Mouse (Mus musculus): ENCODE measurements around the gene Ipo5. TPM values are rescaled to one million over a fixed set of nuclear protein-coding genes. Genes with fewer than 3 reads are reported as not detected.

The Ipo5 gene
- polyA plus RNA-seq, 1 experiment = 89.4 TPM

DNA sequence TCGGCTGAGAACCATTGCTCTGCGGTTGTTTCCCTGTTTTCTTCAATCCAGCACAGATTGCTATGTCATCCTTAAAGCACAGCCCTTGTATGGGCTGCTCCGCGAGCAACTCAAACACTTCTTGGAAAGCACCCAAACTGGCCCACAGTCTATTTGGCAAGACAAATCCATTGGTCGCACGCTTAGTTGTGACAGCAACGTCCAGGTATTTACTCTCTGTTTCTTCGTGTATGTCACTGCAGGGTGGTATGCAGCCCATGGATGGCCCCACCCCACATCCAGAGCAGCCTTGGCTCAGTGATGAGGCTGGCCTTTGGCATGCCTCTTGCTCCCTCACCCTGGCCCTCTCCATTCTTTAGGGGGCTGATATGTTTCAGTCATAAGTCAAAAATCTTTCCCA, 42.5 kb upstream of the Ipo5 start:
- Histone ChIP-seq H3ac (ENCODE audit: control insufficient read depth, insufficient read length, low read depth) (no peak overlapping the region), H3K36me3 (ENCODE audit: control insufficient read depth, insufficient read depth) (no peaks in the 10 kb centered on the region), H3K27me3 (ENCODE audit: control insufficient read depth, insufficient read depth, insufficient read length) (no peaks in the 10 kb centered on the region), H3K4me3 (ENCODE audit: insufficient read depth, poor library complexity, severe bottlenecking) (no peak overlapping the region), H3K79me2 (ENCODE audit: control insufficient read depth, insufficient read depth) (no peaks in the 10 kb centered on the region), H3K79me3 (ENCODE audit: low read depth) (no peaks in the 10 kb centered on the region)
- TF ChIP-seq MAX (IDR thresholded peaks at IDR 0.05) = peak; percentile 72
- no peak for TF ChIP-seq MYOG (IDR thresholded peaks at IDR 0.05; ENCODE audit: control insufficient read depth, extremely low read depth, insufficient read length)
- no peak for TF ChIP-seq USF1 (IDR thresholded peaks at IDR 0.05; ENCODE audit: low read depth)
- no peak for TF ChIP-seq FOSL1 (IDR thresholded peaks at IDR 0.05; ENCODE audit: insufficient read depth, low read length, poor library complexity, severe bottlenecking)
- TF ChIP-seq MYOD1 (IDR thresholded peaks at IDR 0.05; ENCODE audit: control insufficient read depth, insufficient read length, low read depth) = no peak
- no peak for TF ChIP-seq CEBPB (IDR thresholded peaks at IDR 0.05; ENCODE audit: low read depth)

DNA sequence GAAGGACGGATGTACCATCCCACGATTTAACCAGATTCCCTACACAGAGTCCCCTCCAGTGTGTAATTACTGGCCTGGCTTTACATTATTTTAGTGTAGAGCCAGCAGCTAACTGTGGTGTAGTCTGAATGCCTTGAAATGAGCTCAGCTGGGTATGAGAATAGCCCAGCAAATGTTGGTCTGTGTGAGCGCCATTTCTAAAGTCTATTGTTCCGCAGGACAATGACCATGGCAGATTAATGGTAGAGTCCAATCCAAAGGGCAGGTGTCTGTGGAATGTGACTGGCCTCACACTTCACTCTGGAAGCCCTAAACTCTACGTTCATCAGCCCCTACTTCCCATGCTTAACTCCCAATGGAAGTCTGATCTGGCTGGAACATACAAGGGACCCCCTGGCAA, 40.3 kb upstream of the Ipo5 start:
- no peaks in the 10 kb centered on the region for H3K36me3 ChIP-seq (ENCODE audit: control insufficient read depth, insufficient read depth)
- no peak for TF ChIP-seq CEBPB (IDR thresholded peaks at IDR 0.05; ENCODE audit: low read depth)
- no peak overlapping the region for H3K4me3 ChIP-seq (ENCODE audit: insufficient read depth, poor library complexity, severe bottlenecking)
- no peak overlapping the region for H3ac ChIP-seq (ENCODE audit: control insufficient read depth, insufficient read length, low read depth)
- H3K79me3 ChIP-seq (ENCODE audit: low read depth) = no peaks in the 10 kb centered on the region
- no peaks in the 10 kb centered on the region for H3K27me3 ChIP-seq (ENCODE audit: control insufficient read depth, insufficient read depth, insufficient read length)
- H3K79me2 ChIP-seq (ENCODE audit: control insufficient read depth, insufficient read depth) = no peaks in the 10 kb centered on the region

GRCm38 (mm10) chr14:120874397-120874796, 36.6 kb upstream of the Ipo5 start:
- TF ChIP-seq FOSL1 (IDR thresholded peaks at IDR 0.05; ENCODE audit: insufficient read depth, low read length, poor library complexity, severe bottlenecking) = no peak
- TF ChIP-seq MYOD1 (IDR thresholded peaks at IDR 0.05; ENCODE audit: control insufficient read depth, insufficient read length, low read depth) = no peak
- no peak for TF ChIP-seq USF1 (IDR thresholded peaks at IDR 0.05; ENCODE audit: low read depth)
- no peak for TF ChIP-seq MYOG (IDR thresholded peaks at IDR 0.05; ENCODE audit: control insufficient read depth, extremely low read depth, insufficient read length)
- no peak for TF ChIP-seq CEBPB (IDR thresholded peaks at IDR 0.05; ENCODE audit: low read depth)
- TF ChIP-seq MAX (IDR thresholded peaks at IDR 0.05) = no peak
- TF ChIP-seq CTCF (IDR thresholded peaks at IDR 0.05; ENCODE audit: control insufficient read depth, insufficient read depth, insufficient read length) = no peak
- no peaks in the 10 kb centered on the region for H3K27me3 ChIP-seq (ENCODE audit: control insufficient read depth, insufficient read depth, insufficient read length)
- H3K79me3 ChIP-seq (ENCODE audit: low read depth) = no peaks in the 10 kb centered on the region
- no peak overlapping the region for H3K4me3 ChIP-seq (ENCODE audit: insufficient read depth, poor library complexity, severe bottlenecking)
- no peaks in the 10 kb centered on the region for H3K36me3 ChIP-seq (ENCODE audit: control insufficient read depth, insufficient read depth)
- H3ac ChIP-seq (ENCODE audit: control insufficient read depth, insufficient read length, low read depth) = no peak overlapping the region
- H3K79me2 ChIP-seq (ENCODE audit: control insufficient read depth, insufficient read depth) = no peaks in the 10 kb centered on the region

DNA sequence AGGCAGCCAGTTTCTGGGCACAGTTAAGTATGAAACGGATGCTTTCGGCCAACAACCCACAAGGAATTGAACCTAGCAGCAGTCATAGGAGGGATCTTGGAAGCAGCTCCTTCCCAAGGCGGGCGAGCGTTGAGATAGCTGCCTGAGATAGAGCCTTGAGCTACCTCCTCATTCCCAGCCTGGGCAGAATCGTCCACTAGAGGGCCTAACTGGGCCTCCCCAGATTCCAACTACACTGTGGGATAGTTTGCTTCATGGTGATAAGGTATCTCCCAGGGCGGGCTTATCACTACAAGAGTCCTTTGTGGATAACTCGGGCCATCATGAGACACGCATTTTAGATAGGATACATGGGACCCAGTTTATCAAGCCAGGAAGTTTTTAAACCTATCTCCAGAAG, 35.9 kb upstream of the Ipo5 start:
- Histone ChIP-seq H3K4me3 (ENCODE audit: insufficient read depth, poor library complexity, severe bottlenecking) (no peak overlapping the region), H3K27me3 (ENCODE audit: control insufficient read depth, insufficient read depth, insufficient read length) (no peaks in the 10 kb centered on the region), H3K79me3 (ENCODE audit: low read depth) (no peaks in the 10 kb centered on the region), H3ac (ENCODE audit: control insufficient read depth, insufficient read length, low read depth) (no peak overlapping the region), H3K79me2 (ENCODE audit: control insufficient read depth, insufficient read depth) (no peaks in the 10 kb centered on the region), H3K36me3 (ENCODE audit: control insufficient read depth, insufficient read depth) (no peaks in the 10 kb centered on the region)
- TF ChIP-seq MAX (IDR thresholded peaks at IDR 0.05) = no peak
- no peak for TF ChIP-seq MYOD1 (IDR thresholded peaks at IDR 0.05; ENCODE audit: control insufficient read depth, insufficient read length, low read depth)
- TF ChIP-seq CEBPB (IDR thresholded peaks at IDR 0.05; ENCODE audit: low read depth) = no peak
- TF ChIP-seq FOSL1 (IDR thresholded peaks at IDR 0.05; ENCODE audit: insufficient read depth, low read length, poor library complexity, severe bottlenecking) = no peak
- no peak for TF ChIP-seq CTCF (IDR thresholded peaks at IDR 0.05; ENCODE audit: control insufficient read depth, insufficient read depth, insufficient read length)
- TF ChIP-seq MYOG (IDR thresholded peaks at IDR 0.05; ENCODE audit: control insufficient read depth, extremely low read depth, insufficient read length) = no peak
- TF ChIP-seq USF1 (IDR thresholded peaks at IDR 0.05; ENCODE audit: low read depth) = no peak

- H3K36me3 ChIP-seq (ENCODE audit: control insufficient read depth, insufficient read depth) = no peaks in the 10 kb centered on the region
- TF ChIP-seq USF1 (IDR thresholded peaks at IDR 0.05; ENCODE audit: low read depth) = no peak
- no peak for TF ChIP-seq MYOG (IDR thresholded peaks at IDR 0.05; ENCODE audit: control insufficient read depth, extremely low read depth, insufficient read length)
- TF ChIP-seq CTCF (IDR thresholded peaks at IDR 0.05; ENCODE audit: control insufficient read depth, insufficient read depth, insufficient read length) = no peak
- no peak for TF ChIP-seq FOSL1 (IDR thresholded peaks at IDR 0.05; ENCODE audit: insufficient read depth, low read length, poor library complexity, severe bottlenecking)
- no peaks in the 10 kb centered on the region for H3K79me2 ChIP-seq (ENCODE audit: control insufficient read depth, insufficient read depth)
- no peak overlapping the region for H3ac ChIP-seq (ENCODE audit: control insufficient read depth, insufficient read length, low read depth)
- H3K4me3 ChIP-seq (ENCODE audit: insufficient read depth, poor library complexity, severe bottlenecking) = no peak overlapping the region
- H3K27me3 ChIP-seq (ENCODE audit: control insufficient read depth, insufficient read depth, insufficient read length) = no peaks in the 10 kb centered on the region
- no peaks in the 10 kb centered on the region for H3K79me3 ChIP-seq (ENCODE audit: low read depth)
Measured at GRCm38 (mm10) chr14:120875811-120876388, 35.1 kb upstream of the Ipo5 start.

DNA sequence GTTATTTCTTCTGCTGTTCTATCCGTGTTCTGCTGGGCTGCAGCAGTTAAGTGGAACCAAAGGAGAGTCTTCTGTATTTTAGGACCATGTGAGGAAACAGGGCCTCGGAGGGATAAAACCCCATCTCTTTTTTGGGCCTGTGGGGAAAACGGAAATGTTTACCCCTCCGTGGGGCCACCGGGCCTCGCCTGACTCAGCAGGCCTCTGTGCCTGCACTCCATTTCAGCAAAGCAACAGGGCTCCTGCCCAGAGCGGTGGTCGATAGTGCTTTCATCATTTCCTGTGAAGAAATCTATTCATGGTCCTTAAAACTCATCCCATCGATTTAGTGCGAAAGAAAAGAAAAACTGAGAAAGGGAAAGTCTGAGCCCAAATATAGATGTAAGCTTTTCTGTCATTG, 33.9 kb upstream of the Ipo5 start:
- Histone ChIP-seq H3K36me3 (ENCODE audit: control insufficient read depth, insufficient read depth) (no peaks in the 10 kb centered on the region), H3K79me3 (ENCODE audit: low read depth) (no peaks in the 10 kb centered on the region), H3ac (ENCODE audit: control insufficient read depth, insufficient read length, low read depth) (no peak overlapping the region), H3K4me3 (ENCODE audit: insufficient read depth, poor library complexity, severe bottlenecking) (no peak overlapping the region), H3K27me3 (ENCODE audit: control insufficient read depth, insufficient read depth, insufficient read length) (no peaks in the 10 kb centered on the region), H3K79me2 (ENCODE audit: control insufficient read depth, insufficient read depth) (no peaks in the 10 kb centered on the region)
- TF ChIP-seq FOSL1 (IDR thresholded peaks at IDR 0.05; ENCODE audit: insufficient read depth, low read length, poor library complexity, severe bottlenecking) = no peak
- TF ChIP-seq CTCF (IDR thresholded peaks at IDR 0.05; ENCODE audit: control insufficient read depth, insufficient read depth, insufficient read length) = no peak
- TF ChIP-seq USF1 (IDR thresholded peaks at IDR 0.05; ENCODE audit: low read depth) = no peak
